Mouse (Mus musculus): ENCODE results near the gene Nfe2l2. TPM values are rescaled to one million over a fixed set of nuclear protein-coding genes. Genes with fewer than 3 reads are reported as not detected.

The Nfe2l2 gene
- polyA plus RNA-seq, 1 experiment from 2014 or later = 99.0 TPM

- Histone ChIP-seq H3K4me2 (no peak overlapping the region), H3K9me3 (no peaks in the 10 kb centered on the region), H3K4me3 (no peak overlapping the region), H3K9ac (no peak overlapping the region), H3K4me1 (peaks cover 5% of the 10 kb centered on the region; the same call in 1 of the 2 replicates), H3K36me3 (peaks cover 48% of the 10 kb centered on the region), H3K27ac (no peak overlapping the region), H3K27me3 (no peaks in the 10 kb centered on the region)
- ATAC-seq (ENCODE audit: borderline replicate concordance, extremely low read depth, low FRiP score, low TSS enrichment) = no peak
- 88% methylated on average over 14 of the region's 14 CpGs for WGBS
Observed at GRCm38 (mm10) chr2:75676567-75676966, 27.9 kb downstream of the Nfe2l2 start.

- H3K27me3 ChIP-seq = no peaks in the 10 kb centered on the region
- 63% methylated on average over 3 of the region's 3 CpGs for WGBS
- ATAC-seq (ENCODE audit: borderline replicate concordance, extremely low read depth, low FRiP score, low TSS enrichment) = no peak
- no peak overlapping the region for H3K9ac ChIP-seq
- H3K4me1 ChIP-seq = no peaks in the 10 kb centered on the region
- peaks cover 35% of the 10 kb centered on the region for H3K36me3 ChIP-seq
- no peak overlapping the region for H3K4me2 ChIP-seq
- H3K4me3 ChIP-seq = no peak overlapping the region
- H3K27ac ChIP-seq = no peak overlapping the region
- no peaks in the 10 kb centered on the region for H3K9me3 ChIP-seq
Observed at GRCm38 (mm10) chr2:75672561-75672960, 31.9 kb downstream of the Nfe2l2 start.

- Histone ChIP-seq H3K27me3 (no peaks in the 10 kb centered on the region), H3K36me3 (peaks cover 24% of the 10 kb centered on the region), H3K9ac (no peak overlapping the region), H3K9me3 (no peaks in the 10 kb centered on the region), H3K4me2 (no peak overlapping the region), H3K4me3 (no peak overlapping the region), H3K27ac (no peak overlapping the region), H3K4me1 (no peaks in the 10 kb centered on the region)
- ATAC-seq (ENCODE audit: borderline replicate concordance, extremely low read depth, low FRiP score, low TSS enrichment) = no peak
- WGBS = 77% methylated on average over 2 of the region's 2 CpGs
Observed at GRCm38 (mm10) chr2:75671337-75671660, 33.1 kb downstream of the Nfe2l2 start.

- Histone ChIP-seq H3K27me3 (no peaks in the 10 kb centered on the region), H3K9ac (no peak overlapping the region), H3K36me3 (peaks cover 18% of the 10 kb centered on the region), H3K4me3 (no peak overlapping the region), H3K4me2 (no peak overlapping the region), H3K4me1 (no peaks in the 10 kb centered on the region), H3K27ac (0 out of 2 replicates have a peak overlapping the region, but pooled peaks have one; percentile 15), H3K9me3 (no peaks in the 10 kb centered on the region)
- no peak for ATAC-seq (ENCODE audit: borderline replicate concordance, extremely low read depth, low FRiP score, low TSS enrichment)
- WGBS = 73% methylated on average over 6 of the region's 6 CpGs
Observed at GRCm38 (mm10) chr2:75670446-75671336, 33.8 kb downstream of the Nfe2l2 start.

GRCm38 (mm10) chr2:75669491-75670445 is 34.7 kb downstream of the Nfe2l2 start:
- Histone ChIP-seq H3K4me2 (no peak overlapping the region), H3K36me3 (peaks cover 16% of the 10 kb centered on the region), H3K4me3 (no peak overlapping the region), H3K9ac (no peak overlapping the region), H3K9me3 (no peaks in the 10 kb centered on the region), H3K27ac (no peak overlapping the region), H3K4me1 (no peaks in the 10 kb centered on the region), H3K27me3 (no peaks in the 10 kb centered on the region)
- WGBS = 36% methylated on average over 14 of the region's 14 CpGs
- ATAC-seq (ENCODE audit: borderline replicate concordance, extremely low read depth, low FRiP score, low TSS enrichment) = no peak

GRCm38 (mm10) chr2:75661106-75661505 is 43.3 kb downstream of the Nfe2l2 start:
- peak overlapping the region; percentile 66 for H3K4me3 ChIP-seq
- no peaks in the 10 kb centered on the region for H3K9me3 ChIP-seq
- peaks cover 16% of the 10 kb centered on the region for H3K4me1 ChIP-seq
- H3K4me2 ChIP-seq = peak overlapping the region; percentile 72
- 20% methylated on average over 2 of the region's 2 CpGs for WGBS
- H3K9ac ChIP-seq = peak overlapping the region; percentile 97
- H3K27ac ChIP-seq = no peak overlapping the region
- no peaks in the 10 kb centered on the region for H3K27me3 ChIP-seq
- ATAC-seq (ENCODE audit: borderline replicate concordance, extremely low read depth, low FRiP score, low TSS enrichment) = no peak
- peaks cover 27% of the 10 kb centered on the region for H3K36me3 ChIP-seq

GRCm38 (mm10) chr2:75660255-75660948 is 44.0 kb downstream of the Nfe2l2 start:
- Histone ChIP-seq H3K9me3 (no peaks in the 10 kb centered on the region), H3K4me1 (peaks cover 16% of the 10 kb centered on the region), H3K36me3 (peaks cover 27% of the 10 kb centered on the region), H3K4me2 (peak overlapping the region; percentile 72), H3K4me3 (peak overlapping the region; percentile 66), H3K27me3 (no peaks in the 10 kb centered on the region), H3K27ac (peak overlapping the region; percentile 97; the same call in 1 of the 2 replicates), H3K9ac (peak overlapping the region; percentile 97)
- 1% methylated on average over 15 of the region's 15 CpGs for whole genome bisulfite sequencing
- ATAC-seq (ENCODE audit: borderline replicate concordance, extremely low read depth, low FRiP score, low TSS enrichment) = no peak

- Histone ChIP-seq H3K27ac (peak overlapping the region; percentile 97), H3K4me1 (peaks cover 16% of the 10 kb centered on the region), H3K27me3 (no peaks in the 10 kb centered on the region), H3K9ac (peak overlapping the region; percentile 97), H3K36me3 (peaks cover 22% of the 10 kb centered on the region), H3K4me2 (peak overlapping the region; percentile 72; the same call in 1 of the 2 replicates), H3K4me3 (peak overlapping the region; percentile 66), H3K9me3 (no peaks in the 10 kb centered on the region)
- WGBS = 0% methylated on average over 35 of the region's 47 CpGs
- ATAC-seq (ENCODE audit: borderline replicate concordance, extremely low read depth, low FRiP score, low TSS enrichment) = peak; percentile 78
Observed at GRCm38 (mm10) chr2:75659629-75659960, 44.8 kb downstream of the Nfe2l2 start.

GRCm38 (mm10) chr2:75658727-75659628 is 45.5 kb downstream of the Nfe2l2 start, which contains the start of gene Hnrnpa3:
Gene Hnrnpa3, plus strand, starts transcription at chr2:75659261.
- Histone ChIP-seq H3K4me1 (peaks cover 16% of the 10 kb centered on the region), H3K36me3 (peaks cover 17% of the 10 kb centered on the region), H3K4me3 (peak within 1 kb of the TSS; percentile 66), H3K9ac (peak within 1 kb of the TSS; percentile 97), H3K4me2 (peak within 1 kb of the TSS; percentile 72), H3K9me3 (no peaks in the 10 kb centered on the region), H3K27me3 (no peaks in the 10 kb centered on the region), H3K27ac (peak within 1 kb of the TSS; percentile 97)
- peak; percentile 96 for ATAC-seq (ENCODE audit: borderline replicate concordance, extremely low read depth, low FRiP score, low TSS enrichment)
- whole genome bisulfite sequencing = under 1% methylated on average over 97 of the region's 102 CpGs

GRCm38 (mm10) chr2:75657907-75658691 is 46.3 kb downstream of the Nfe2l2 start:
- Histone ChIP-seq H3K36me3 (peaks cover 8% of the 10 kb centered on the region), H3K4me2 (peak overlapping the region; percentile 66), H3K27ac (peak overlapping the region; percentile 96), H3K4me3 (peak overlapping the region; percentile 66), H3K27me3 (no peaks in the 10 kb centered on the region), H3K9me3 (no peaks in the 10 kb centered on the region), H3K9ac (peak overlapping the region; percentile 79), H3K4me1 (peaks cover 16% of the 10 kb centered on the region)
- 4% methylated on average over 18 of the region's 18 CpGs for WGBS
- ATAC-seq (ENCODE audit: borderline replicate concordance, extremely low read depth, low FRiP score, low TSS enrichment) = no peak

All from lung, embryonic 15.5 days (tissue).